Mouse (Mus musculus) spleen, embryonic (tissue): Measurements from ENCODE around the gene Vmn1r16.
"Not testable (repeated sequence)": the region's sequence is repeated elsewhere in the genome, so short reads cannot be mapped to it uniquely, and the experiment has no call there.

Experiments used
- CTCF ChIA-PET: fragments of 350-600 bp; sonication (Branson Sonifier 250); formaldehyde crosslinking; loops from one replicate; lab custom pipeline; 2022; lab: Charles Lee

Vmn1r16 gene

GRCm38 (mm10) chr6:57329394-57329793 is at the start of gene Vmn1r16:
TSS of gene Vmn1r16 (minus strand) at chr6:57329494.
- CTCF ChIA-PET, result no interaction called here

GRCm38 (mm10) chr6:57367496-57367895 is 38.2 kb upstream of the Vmn1r16 start:
- CTCF ChIA-PET, result no interaction called here

- CTCF ChIA-PET, result not testable (repeated sequence)
Observed at GRCm38 (mm10) chr6:57365866-57366265, 36.6 kb upstream of the Vmn1r16 start.

GRCm38 (mm10) chr6:57363627-57364026 is 34.3 kb upstream of the Vmn1r16 start, which contains the start of gene Vmn1r17:
TSS of gene Vmn1r17 (minus strand) at chr6:57363727.
- CTCF ChIA-PET, result no interaction called here

GRCm38 (mm10) chr6:57356864-57357263 is 27.6 kb upstream of the Vmn1r16 start:
- CTCF ChIA-PET, result no interaction called here

- CTCF ChIA-PET, result no interaction called here
Observed at GRCm38 (mm10) chr6:57326176-57326575, 3.1 kb downstream of the Vmn1r16 start.

GRCm38 (mm10) chr6:57278952-57279351 is 50.3 kb downstream of the Vmn1r16 start:
- CTCF ChIA-PET, result no interaction called here

GRCm38 (mm10) chr6:57272517-57272916 is 56.8 kb downstream of the Vmn1r16 start:
- CTCF ChIA-PET, result no interaction called here

GRCm38 (mm10) chr6:57271881-57272280 is 57.4 kb downstream of the Vmn1r16 start:
- CTCF ChIA-PET, result no interaction called here
